Mouse (Mus musculus) natural killer cell, adult 2 months (primary cell): ENCODE results near the gene Olfr1115.
"Not testable (repeated sequence)": the region's sequence is repeated elsewhere in the genome, so short reads cannot be mapped to it uniquely, and the experiment has no call there.

Experiments used
- DNase-seq, 2 experiments: peaks; one replicate each; pipeline ENCODE4 v3.0.0; 2022; ENCODE audit warnings: low spot score in 2 of 2

Olfr1115 gene

DNA sequence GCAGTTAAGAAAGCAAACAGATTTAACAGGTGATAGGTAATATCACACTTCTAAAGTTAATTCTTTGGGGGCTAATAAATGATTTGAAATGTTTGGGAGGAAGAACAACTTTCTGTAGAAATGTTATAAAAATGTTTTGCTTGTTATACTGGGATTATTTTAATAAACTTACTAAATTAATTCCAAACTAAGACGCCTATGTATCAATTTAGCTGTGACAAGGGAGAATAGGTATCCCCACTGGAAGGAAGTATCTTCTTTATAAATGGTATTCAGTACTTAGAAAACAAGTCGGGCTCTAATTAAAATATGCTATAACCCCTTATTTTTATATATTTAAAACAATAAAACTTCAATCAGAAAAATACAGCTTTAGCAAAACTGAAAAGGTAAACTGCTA is at the start of gene Olfr1115:
TSS of gene Olfr1115 (plus strand) at position 301 of the 400 bp plus-strand sequence.
- DNase-seq: no peak

- no peak for DNase-seq
These were observed 39.1 kb upstream of the Olfr1115 start, which contains the start of gene Olfr1113 for GRCm38 (mm10) chr2:87208670-87209069. Gene Olfr1113, plus strand, starts transcription at chr2:87208970.

GRCm38 (mm10) chr2:87267234-87267633 is 19.4 kb downstream of the Olfr1115 start, which contains the start of gene Olfr1116:
Gene Olfr1116, plus strand, starts transcription at chr2:87267534.
- no peak for DNase-seq

- not testable (repeated sequence) for DNase-seq
These were observed 46.2 kb downstream of the Olfr1115 start for GRCm38 (mm10) chr2:87293977-87294376.
